Mouse (Mus musculus) forebrain, embryonic 12.5 days (tissue): ENCODE results near the gene Ppp2r5a. TPM values are rescaled to one million over a fixed set of nuclear protein-coding genes. Genes with fewer than 3 reads are reported as not detected.

Experiments
- ATAC-seq: fragments of 200-750 bp; cut with Nextera tagmentation; 2 replicates; pipeline ENCODE4 v1.8.0; 2017; ENCODE audit warnings: moderate TSS enrichment; ENCODE audit not compliant: low FRiP score
- H3K27ac ChIP-seq: fragments of 300-500 bp; sonication (generic); 2 replicates; pipeline ENCODE4 v1.5.1; 2016; ENCODE audit warnings: mild to moderate bottlenecking
- H3K27me3 ChIP-seq: fragments of 300-500 bp; sonication (generic); 2 replicates; pipeline ENCODE4 v1.6.1; 2016; ENCODE audit warnings: mild to moderate bottlenecking
- H3K36me3 ChIP-seq: fragments of 300-500 bp; sonication (generic); replicated peaks from 2 replicates; pipeline ENCODE4 v1.6.1; 2016; ENCODE audit warnings: mild to moderate bottlenecking
- H3K4me1 ChIP-seq: fragments of 300-500 bp; sonication (generic); 2 replicates; pipeline ENCODE4 v1.6.1; 2016
- H3K4me2 ChIP-seq: fragments of 300-500 bp; sonication (generic); 2 replicates; pipeline ENCODE4 v1.6.1; 2016; ENCODE audit warnings: mild to moderate bottlenecking, moderate library complexity
- H3K4me3 ChIP-seq: fragments of 300-500 bp; sonication (generic); replicated peaks from 2 replicates; pipeline ENCODE4 v1.5.1; 2016; ENCODE audit warnings: mild to moderate bottlenecking
- H3K9ac ChIP-seq: fragments of 300-500 bp; sonication (generic); 2 replicates; pipeline ENCODE4 v1.6.1; 2016; ENCODE audit warnings: mild to moderate bottlenecking
- H3K9me3 ChIP-seq: fragments of 300-500 bp; sonication (generic); 2 replicates; pipeline ENCODE4 v1.6.1; 2016
- WGBS: fragments of 180-500 bp; shearing (Covaris S2); methylation state at CpG from one replicate; pipeline ENCODE4 v1.1.7; 2016; 5-methylcytosine and 5-hydroxymethylcytosine counted together
- polyA plus RNA-seq: library from polyadenylated mRNA; unstranded; fragments of >200 nt; fragmentation: Nextera tagmentation; extraction: Ambion mirVana; gene quantifications from 2 replicates; pipeline ENCODE4 v1.2.1, GENCODE M21; 2016

Gene Ppp2r5a
- polyA plus RNA-seq, 1 experiment from 2014 or later = 12.2 TPM

DNA sequence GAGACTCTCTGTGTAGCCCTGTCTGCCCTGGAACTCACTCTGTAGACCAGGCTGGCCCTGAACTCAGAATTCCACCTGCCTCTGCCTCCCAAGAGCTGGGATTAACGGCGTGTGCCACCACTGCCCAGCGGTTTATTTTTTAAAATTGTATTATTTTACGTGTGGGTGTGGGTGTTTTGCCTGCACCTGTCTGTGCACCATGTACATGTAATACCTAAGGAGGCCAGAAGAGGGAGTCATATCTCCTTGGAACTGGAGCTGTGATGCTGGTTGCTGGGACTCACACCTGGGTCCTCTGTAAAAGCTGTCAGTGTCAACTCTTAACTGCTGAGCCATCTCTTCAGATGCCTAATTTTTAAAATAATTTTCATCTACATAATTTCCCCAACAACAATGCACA lies 38.6 kb downstream of the Ppp2r5a start:
- H3K4me1 ChIP-seq = no peaks in the 10 kb centered on the region
- ATAC-seq = no peak
- H3K36me3 ChIP-seq = peaks cover 9% of the 10 kb centered on the region; the same call in 1 of the 2 replicates
- no peak overlapping the region for H3K27ac ChIP-seq
- H3K9me3 ChIP-seq = no peaks in the 10 kb centered on the region
- 71% methylated on average over 4 of the region's 4 CpGs for WGBS
- H3K9ac ChIP-seq = no peak overlapping the region
- H3K4me3 ChIP-seq = no peak overlapping the region
- no peaks in the 10 kb centered on the region for H3K27me3 ChIP-seq
- no peak overlapping the region for H3K4me2 ChIP-seq

DNA sequence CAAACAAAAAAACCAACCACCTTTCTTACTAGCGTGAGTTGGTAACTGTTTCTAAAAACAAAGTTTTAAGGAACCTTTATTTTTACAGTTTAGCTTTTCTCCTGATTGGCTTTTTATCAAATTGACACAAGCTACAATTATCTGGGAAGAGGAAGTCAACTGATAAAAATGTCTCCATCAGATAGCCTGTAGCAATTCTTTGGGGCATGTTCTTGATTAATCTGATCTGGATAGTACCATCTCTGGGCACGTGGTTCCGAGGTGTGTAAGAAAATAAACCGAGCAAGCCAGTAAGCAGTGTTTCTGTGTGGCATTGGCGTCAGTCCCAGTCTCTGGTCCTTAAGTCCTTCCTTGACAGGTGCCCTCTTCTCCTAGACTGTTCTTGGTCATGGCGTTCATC lies 40.7 kb downstream of the Ppp2r5a start:
- no peak overlapping the region for H3K27ac ChIP-seq
- H3K36me3 ChIP-seq = peaks cover 23% of the 10 kb centered on the region; the same call in 1 of the 2 replicates
- H3K4me2 ChIP-seq = no peak overlapping the region
- no peak overlapping the region for H3K9ac ChIP-seq
- H3K4me3 ChIP-seq = no peak overlapping the region
- H3K27me3 ChIP-seq = no peaks in the 10 kb centered on the region
- 97% methylated on average over 6 of the region's 6 CpGs for WGBS
- no peak for ATAC-seq
- no peaks in the 10 kb centered on the region for H3K9me3 ChIP-seq
- no peaks in the 10 kb centered on the region for H3K4me1 ChIP-seq

DNA sequence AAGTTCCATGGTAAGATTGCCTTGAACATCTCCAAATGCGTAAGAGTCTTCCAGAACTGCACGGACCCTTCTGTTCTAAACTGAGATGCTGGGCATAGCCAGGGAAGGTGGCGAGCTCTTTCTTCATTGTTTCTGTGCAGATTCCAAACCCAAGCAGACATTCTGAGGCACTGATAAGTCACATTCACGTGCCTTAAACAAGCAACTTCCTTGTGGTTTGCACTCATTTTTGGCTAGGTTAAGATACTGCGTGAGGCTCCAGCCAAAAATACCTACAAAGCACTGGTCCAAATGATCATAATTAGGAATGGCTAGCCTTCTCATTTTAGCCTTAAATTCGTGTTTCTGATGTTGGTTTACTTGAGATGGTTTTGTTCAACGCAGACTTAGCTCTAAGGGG lies 43.6 kb downstream of the Ppp2r5a start:
- H3K36me3 ChIP-seq = peaks cover 36% of the 10 kb centered on the region
- no peak overlapping the region for H3K27ac ChIP-seq
- no peaks in the 10 kb centered on the region for H3K4me1 ChIP-seq
- ATAC-seq = no peak
- no peak overlapping the region for H3K4me3 ChIP-seq
- WGBS = 88% methylated on average over 7 of the region's 7 CpGs
- no peaks in the 10 kb centered on the region for H3K27me3 ChIP-seq
- no peak overlapping the region for H3K4me2 ChIP-seq
- no peak overlapping the region for H3K9ac ChIP-seq
- H3K9me3 ChIP-seq = no peaks in the 10 kb centered on the region

DNA sequence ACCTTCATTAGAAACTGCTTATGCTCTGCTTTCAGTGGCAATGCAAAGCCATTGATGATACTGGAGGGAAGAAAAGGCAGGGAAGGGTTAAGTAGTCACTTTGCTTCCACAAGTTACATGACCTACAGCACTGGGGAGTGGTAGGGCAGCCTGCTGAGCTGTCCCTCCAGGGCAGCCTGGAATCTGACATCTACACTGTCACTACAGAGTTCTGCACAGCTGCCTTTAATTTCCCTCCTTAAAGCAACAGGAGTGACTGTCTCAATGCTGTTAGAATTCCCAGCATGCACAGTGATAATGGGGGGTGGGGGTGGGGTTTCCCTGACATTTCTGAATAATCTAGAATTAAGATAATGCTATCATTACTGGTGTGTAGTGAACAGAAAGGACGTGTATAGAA lies 46.1 kb downstream of the Ppp2r5a start:
- Histone ChIP-seq H3K4me2 (no peak overlapping the region), H3K36me3 (peaks cover 46% of the 10 kb centered on the region), H3K9ac (no peak overlapping the region), H3K27ac (no peak overlapping the region; the same call in 1 of the 2 replicates), H3K9me3 (no peaks in the 10 kb centered on the region), H3K27me3 (no peaks in the 10 kb centered on the region), H3K4me1 (no peaks in the 10 kb centered on the region; the same call in 1 of the 2 replicates), H3K4me3 (no peak overlapping the region)
- WGBS = 67% methylated on average over 1 of the region's 1 CpGs
- no peak for ATAC-seq

DNA sequence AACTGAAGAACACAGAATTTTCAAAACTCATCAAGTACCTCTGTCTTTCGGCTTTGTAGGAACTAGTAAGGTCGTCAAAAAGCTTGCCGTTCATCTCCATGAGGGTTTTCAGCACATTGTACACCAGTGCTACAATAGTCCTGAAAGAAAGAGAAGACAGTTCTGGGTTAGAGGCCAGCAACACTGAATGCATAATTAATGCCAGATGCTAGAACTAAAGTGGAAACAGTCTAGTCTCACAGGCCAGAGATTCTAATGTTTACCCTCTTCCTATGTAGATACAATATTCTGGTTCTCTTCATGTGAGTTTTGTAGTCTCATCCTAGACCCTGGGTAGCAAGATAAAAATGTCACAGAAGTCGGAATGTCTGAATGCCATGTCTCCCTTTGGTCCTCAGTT lies 49.2 kb downstream of the Ppp2r5a start:
- Histone ChIP-seq H3K4me3 (no peak overlapping the region), H3K9me3 (no peaks in the 10 kb centered on the region), H3K9ac (no peak overlapping the region), H3K36me3 (peaks cover 61% of the 10 kb centered on the region), H3K4me2 (no peak overlapping the region), H3K4me1 (no peaks in the 10 kb centered on the region; the same call in 1 of the 2 replicates), H3K27me3 (no peaks in the 10 kb centered on the region), H3K27ac (no peak overlapping the region)
- ATAC-seq = no peak
- WGBS = 81% methylated on average over 4 of the region's 4 CpGs

DNA sequence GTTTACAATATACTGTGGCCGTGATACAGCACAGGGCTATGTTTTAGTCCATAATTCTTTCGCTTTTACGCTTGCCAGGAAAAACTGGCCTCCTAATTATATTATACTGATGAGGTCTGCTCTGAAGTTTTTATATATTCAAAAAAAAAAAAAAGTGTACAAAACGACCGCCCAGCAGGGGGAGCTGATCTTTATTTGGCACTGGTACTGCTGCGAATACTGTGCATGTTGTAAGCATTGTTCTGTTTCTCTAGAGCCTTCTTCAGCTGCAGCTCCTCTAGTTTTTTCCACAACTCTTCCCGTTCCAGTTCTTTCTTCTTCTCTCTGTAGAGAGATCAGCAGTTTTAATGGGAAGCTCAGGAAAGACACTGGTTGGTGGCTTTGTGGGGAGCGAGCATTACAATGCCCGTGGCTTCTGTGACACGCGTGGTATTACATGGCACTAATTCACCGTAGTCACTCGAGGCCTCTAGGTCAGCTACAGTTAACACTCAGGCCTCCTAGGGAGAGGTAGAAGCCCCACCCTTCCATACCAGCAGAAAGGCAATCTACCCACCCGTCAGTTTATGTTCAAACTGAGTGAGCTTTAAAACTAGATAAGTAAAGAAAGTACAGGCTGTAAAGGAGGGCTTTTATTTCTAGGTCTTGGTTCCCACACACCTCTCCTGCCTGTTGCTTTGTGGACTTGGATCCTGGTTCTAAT lies 50.1 kb downstream of the Ppp2r5a start:
- Histone ChIP-seq H3K9me3 (no peaks in the 10 kb centered on the region), H3K27ac (no peak overlapping the region), H3K9ac (no peak overlapping the region), H3K4me1 (no peaks in the 10 kb centered on the region; the same call in 1 of the 2 replicates), H3K27me3 (no peaks in the 10 kb centered on the region), H3K4me3 (no peak overlapping the region), H3K36me3 (peaks cover 59% of the 10 kb centered on the region), H3K4me2 (no peak overlapping the region)
- no peak for ATAC-seq
- 67% methylated on average over 14 of the region's 14 CpGs for WGBS

DNA sequence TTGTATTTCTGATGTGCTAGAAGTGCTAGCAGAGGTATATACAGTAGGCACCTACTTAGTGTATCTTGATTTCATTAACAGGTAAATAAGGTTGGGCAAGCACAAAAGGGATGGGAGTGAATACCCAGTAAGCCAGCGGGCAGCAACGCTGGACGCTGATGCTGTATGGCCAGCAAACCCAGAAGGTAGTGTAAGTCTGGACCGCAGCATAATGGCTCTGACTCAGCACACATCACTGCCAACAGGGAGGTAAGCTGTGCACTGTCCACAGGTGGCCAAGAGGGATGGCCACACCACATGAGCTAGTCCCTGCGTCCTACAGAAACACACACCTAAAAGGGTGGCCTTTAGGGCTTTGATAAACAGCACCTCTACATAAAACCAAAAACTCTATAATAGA lies 52.7 kb downstream of the Ppp2r5a start:
- Histone ChIP-seq H3K9me3 (no peaks in the 10 kb centered on the region), H3K4me1 (no peaks in the 10 kb centered on the region; the same call in 1 of the 2 replicates), H3K9ac (no peak overlapping the region), H3K27me3 (no peaks in the 10 kb centered on the region), H3K36me3 (peaks cover 70% of the 10 kb centered on the region), H3K4me2 (no peak overlapping the region), H3K27ac (no peak overlapping the region), H3K4me3 (no peak overlapping the region)
- ATAC-seq = no peak
- 93% methylated on average over 5 of the region's 5 CpGs for WGBS

DNA sequence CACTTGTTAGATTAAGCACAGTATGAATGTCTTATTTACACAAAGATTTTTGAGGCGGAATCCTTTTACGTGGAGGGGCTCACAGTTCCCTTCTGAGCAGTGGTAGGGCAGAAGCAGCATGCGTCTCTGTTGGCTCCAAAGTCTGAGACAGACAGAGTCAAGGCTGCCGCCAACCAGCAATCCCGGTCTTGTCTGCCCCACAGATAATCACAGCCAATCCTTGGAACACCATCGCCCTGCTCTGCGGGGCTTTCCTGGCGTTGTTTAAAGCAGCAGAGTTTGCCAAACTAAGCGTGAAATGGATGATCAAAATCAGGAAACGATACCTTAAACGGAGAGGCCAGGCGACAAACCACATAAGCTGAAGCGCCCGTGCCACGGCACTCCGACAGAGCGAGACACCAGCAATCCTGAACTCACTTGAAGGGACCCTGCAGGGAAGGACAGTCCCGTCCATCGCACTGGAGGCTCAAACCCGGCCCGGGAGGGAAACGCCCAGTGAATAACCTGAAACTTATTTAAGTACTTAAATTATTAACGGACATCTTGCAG lies 53.5 kb downstream of the Ppp2r5a start:
- H3K4me1 ChIP-seq = no peaks in the 10 kb centered on the region; the same call in 1 of the 2 replicates
- no peak for ATAC-seq
- no peak overlapping the region for H3K4me2 ChIP-seq
- no peaks in the 10 kb centered on the region for H3K27me3 ChIP-seq
- no peak overlapping the region for H3K4me3 ChIP-seq
- no peaks in the 10 kb centered on the region for H3K9me3 ChIP-seq
- no peak overlapping the region for H3K27ac ChIP-seq
- peaks cover 73% of the 10 kb centered on the region for H3K36me3 ChIP-seq
- 86% methylated on average over 23 of the region's 23 CpGs for WGBS
- no peak overlapping the region for H3K9ac ChIP-seq

DNA sequence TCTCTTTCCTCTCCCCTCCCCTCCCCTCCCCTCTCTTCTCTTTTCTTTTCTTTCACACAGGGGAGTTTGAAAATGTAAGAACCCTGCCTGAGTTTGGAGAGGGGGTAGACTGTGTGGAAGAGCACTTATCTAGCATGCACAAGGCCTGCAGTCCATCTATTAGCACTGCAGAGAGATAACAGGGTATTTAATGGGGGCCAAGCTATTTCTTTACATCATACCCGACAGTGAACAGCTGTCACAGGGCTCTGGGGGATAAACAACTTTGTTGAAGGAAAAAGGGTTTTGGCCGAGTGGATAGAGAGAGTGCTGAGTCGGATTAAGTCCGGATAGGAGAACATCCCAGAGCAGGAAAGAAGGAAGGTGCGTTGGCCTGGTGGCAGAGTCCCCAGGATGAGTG lies 54.1 kb downstream of the Ppp2r5a start:
- H3K27me3 ChIP-seq = no peaks in the 10 kb centered on the region
- peaks cover 72% of the 10 kb centered on the region for H3K36me3 ChIP-seq
- no peak for ATAC-seq
- no peak overlapping the region for H3K4me3 ChIP-seq
- no peak overlapping the region for H3K27ac ChIP-seq
- no peak overlapping the region for H3K4me2 ChIP-seq
- 74% methylated on average over 5 of the region's 5 CpGs for WGBS
- no peak overlapping the region for H3K9ac ChIP-seq
- no peaks in the 10 kb centered on the region; the same call in 1 of the 2 replicates for H3K4me1 ChIP-seq
- no peaks in the 10 kb centered on the region for H3K9me3 ChIP-seq

DNA sequence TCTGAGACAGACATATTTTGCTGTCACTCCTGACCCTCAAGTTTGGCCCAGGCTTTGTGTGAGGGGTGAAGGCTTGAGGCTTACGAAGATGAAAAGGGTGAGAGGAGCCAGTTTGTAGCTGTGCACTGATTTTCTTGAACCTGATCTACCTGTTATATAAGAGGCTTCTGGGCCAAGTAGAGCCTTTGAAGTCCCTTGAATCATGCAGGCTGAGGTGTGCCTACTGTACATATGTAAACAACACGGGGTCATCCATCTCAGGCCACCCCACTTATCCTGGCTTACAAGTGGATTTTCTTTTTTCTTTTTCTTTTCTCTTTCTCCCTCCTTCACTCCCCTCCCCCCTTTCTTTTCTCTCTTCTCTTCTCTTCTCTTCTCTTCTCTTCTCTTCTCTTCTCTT lies 54.5 kb downstream of the Ppp2r5a start:
- Histone ChIP-seq H3K4me2 (no peak overlapping the region), H3K4me3 (no peak overlapping the region), H3K9ac (no peak overlapping the region), H3K36me3 (peaks cover 72% of the 10 kb centered on the region), H3K9me3 (no peaks in the 10 kb centered on the region), H3K27me3 (no peaks in the 10 kb centered on the region), H3K4me1 (no peaks in the 10 kb centered on the region; the same call in 1 of the 2 replicates), H3K27ac (no peak overlapping the region)
- ATAC-seq = no peak
- 88% methylated on average over 2 of the region's 2 CpGs for WGBS

DNA sequence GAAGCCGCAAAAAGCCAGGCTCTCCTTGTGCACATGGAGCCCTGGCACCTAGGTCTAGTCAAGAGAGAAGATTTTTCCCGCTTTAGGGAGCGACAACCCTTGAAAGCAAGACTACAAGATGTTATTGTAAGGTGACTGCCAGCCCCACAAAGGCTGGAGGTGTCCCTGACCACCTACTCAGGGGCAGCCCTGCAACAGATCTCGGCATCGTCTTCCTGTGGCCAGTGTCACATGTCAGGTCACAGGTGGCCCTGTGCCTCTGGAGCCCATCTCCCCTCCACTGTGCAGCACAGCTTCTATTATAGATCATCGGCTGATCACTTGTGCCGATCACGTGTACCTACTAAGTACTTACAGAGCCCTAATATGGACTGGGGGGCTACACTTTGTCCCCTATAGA lies 55.5 kb downstream of the Ppp2r5a start:
- Histone ChIP-seq H3K9me3 (no peaks in the 10 kb centered on the region), H3K27ac (no peak overlapping the region), H3K4me3 (no peak overlapping the region), H3K4me2 (no peak overlapping the region), H3K36me3 (peaks cover 80% of the 10 kb centered on the region), H3K27me3 (no peaks in the 10 kb centered on the region), H3K9ac (no peak overlapping the region), H3K4me1 (no peaks in the 10 kb centered on the region)
- WGBS = 94% methylated on average over 8 of the region's 8 CpGs
- no peak for ATAC-seq

DNA sequence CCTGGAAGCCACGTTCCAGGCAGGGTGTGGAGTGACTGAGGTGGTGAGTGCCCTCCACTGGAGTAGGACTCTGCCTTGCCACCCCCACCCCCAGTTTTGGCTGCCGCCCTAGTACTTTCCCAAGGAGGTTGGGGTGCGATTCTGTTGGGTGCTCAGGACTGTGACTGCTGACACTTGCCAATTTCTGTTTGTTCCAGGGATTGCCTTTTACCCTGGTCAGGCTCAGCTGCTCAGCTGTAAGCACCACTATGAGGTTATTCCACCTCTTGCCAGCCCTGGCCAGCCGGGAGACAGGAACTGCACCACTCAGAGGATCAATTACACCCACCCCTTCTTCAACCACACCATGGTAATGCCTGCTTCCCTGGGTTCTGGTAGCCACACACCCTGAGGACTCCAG lies 62.5 kb downstream of the Ppp2r5a start:
- WGBS = 89% methylated on average over 4 of the region's 4 CpGs
- Histone ChIP-seq H3K9me3 (peaks cover 3% of the 10 kb centered on the region; the same call in 1 of the 2 replicates), H3K4me1 (no peaks in the 10 kb centered on the region), H3K27me3 (no peaks in the 10 kb centered on the region), H3K4me2 (no peak overlapping the region), H3K27ac (no peak overlapping the region), H3K4me3 (no peak overlapping the region), H3K9ac (no peak overlapping the region), H3K36me3 (peaks cover 90% of the 10 kb centered on the region)
- no peak for ATAC-seq

DNA sequence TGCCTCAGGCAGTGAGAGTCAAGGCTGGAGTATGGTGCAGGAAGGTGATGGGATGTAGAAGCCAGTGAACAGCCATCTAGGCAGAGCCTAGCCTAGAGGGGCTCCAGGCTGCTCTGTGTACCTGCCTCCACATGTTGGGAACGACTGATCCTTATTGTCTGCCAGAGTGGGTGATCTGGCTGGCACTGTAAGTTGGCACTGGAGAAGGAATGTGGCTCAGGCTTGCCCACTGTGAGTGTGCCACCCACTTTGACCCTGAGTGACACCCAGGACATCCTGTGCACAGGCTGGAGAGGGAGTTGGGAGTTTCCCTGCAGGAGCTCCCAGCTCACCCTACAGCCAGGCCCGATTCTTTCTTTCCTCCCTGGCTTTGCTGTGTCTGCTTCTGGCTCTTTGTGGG lies 63.2 kb downstream of the Ppp2r5a start:
- peaks cover 3% of the 10 kb centered on the region; the same call in 1 of the 2 replicates for H3K9me3 ChIP-seq
- no peak overlapping the region for H3K27ac ChIP-seq
- H3K4me1 ChIP-seq = no peaks in the 10 kb centered on the region
- H3K4me3 ChIP-seq = no peak overlapping the region
- 92% methylated on average over 2 of the region's 2 CpGs for WGBS
- no peaks in the 10 kb centered on the region for H3K27me3 ChIP-seq
- no peak overlapping the region for H3K4me2 ChIP-seq
- no peak for ATAC-seq
- peaks cover 84% of the 10 kb centered on the region for H3K36me3 ChIP-seq
- H3K9ac ChIP-seq = no peak overlapping the region
